Mouse (Mus musculus) limb, embryonic 14.5 days (tissue): ENCODE data around the gene Nol3. TPM values are rescaled to one million over a fixed set of nuclear protein-coding genes. Genes with fewer than 3 reads are reported as not detected.

Experiments
- ATAC-seq: fragments of 200-750 bp; cut with Nextera tagmentation; 2 replicates; pipeline ENCODE4 v1.8.0; 2017; ENCODE audit warnings: low read depth, moderate number of reproducible peaks, moderate TSS enrichment; ENCODE audit not compliant: low FRiP score
- DNase-seq: peaks from one replicate; pipeline ENCODE4 v3.0.0-alpha.2; 2015; ENCODE audit warnings: low spot score
- H3K27ac ChIP-seq: fragments of 300-500 bp; sonication (generic); replicated peaks from 2 replicates; pipeline ENCODE4 v1.5.1; 2014; ENCODE audit warnings: low read depth, mild to moderate bottlenecking, low read length, moderate library complexity, mixed read lengths
- H3K27me3 ChIP-seq: fragments of 300-500 bp; sonication (generic); 2 replicates; pipeline ENCODE4 v1.6.1; 2014; ENCODE audit warnings: low read length, mixed read lengths; ENCODE audit not compliant: control insufficient read depth, insufficient read depth
- H3K36me3 ChIP-seq: fragments of 300-500 bp; sonication (generic); 2 replicates; pipeline ENCODE4 v1.6.1; 2014; ENCODE audit warnings: mild to moderate bottlenecking, low read length, moderate library complexity, mixed read lengths; ENCODE audit not compliant: control insufficient read depth, insufficient read depth
- H3K4me1 ChIP-seq: fragments of 300-500 bp; sonication (generic); 2 replicates; pipeline ENCODE4 v1.6.1; 2014; ENCODE audit warnings: antibody characterized with exemption, low read length, mixed read lengths; ENCODE audit not compliant: control insufficient read depth, insufficient read depth
- H3K4me2 ChIP-seq: fragments of 300-500 bp; sonication (generic); replicated peaks from 2 replicates; pipeline ENCODE4 v1.6.1; 2014; ENCODE audit warnings: low read depth, mild to moderate bottlenecking, low read length, moderate library complexity; ENCODE audit not compliant: severe bottlenecking
- H3K4me3 ChIP-seq: fragments of 300-500 bp; sonication (generic); replicated peaks from 2 replicates; pipeline ENCODE4 v1.5.1; 2014; ENCODE audit warnings: low read length
- H3K9ac ChIP-seq: fragments of 300-500 bp; sonication (generic); 2 replicates; pipeline ENCODE4 v1.6.1; 2014; ENCODE audit warnings: mild to moderate bottlenecking, low read depth, low read length, moderate library complexity; ENCODE audit not compliant: severe bottlenecking
- H3K9me3 ChIP-seq: fragments of 300-500 bp; sonication (generic); 2 replicates; pipeline ENCODE4 v1.6.1; 2016; ENCODE audit warnings: low read length; ENCODE audit not compliant: control insufficient read depth
- POLR2A ChIP-seq: fragments of 200-500 bp; IDR thresholded peaks from 2 replicates; pipeline ENCODE4 v1.8.0; 2012; ENCODE audit warnings: inconsistent platforms, mild to moderate bottlenecking, moderate library complexity, borderline replicate concordance; ENCODE audit not compliant: insufficient read depth, insufficient read length; ENCODE audit errors: extremely low read depth
- WGBS: fragments of 180-500 bp; shearing (Covaris S2); extraction: QIAGEN DNeasy Blood & Tissue Kit; methylation state at CpG from one replicate; pipeline ENCODE4 v1.1.7; 2014; 5-methylcytosine and 5-hydroxymethylcytosine counted together
- polyA plus RNA-seq, 2 experiments: library from polyadenylated mRNA; depleted of rRNA in 1 of 2; stranded (reverse) in 1 of 2; unstranded in 1 of 2; fragments of >200 nt; fragmentation: Nextera tagmentation in 1 of 2; extraction: Ambion mirVana in 1 of 2; gene quantifications; 2 replicates each; pipeline versions ENCODE4 v1.2.1 to v1.2.3; 2012 to 2014

Nol3 gene
- polyA plus RNA-seq, 2 experiments: 2.3 to 3.3 TPM

DNA sequence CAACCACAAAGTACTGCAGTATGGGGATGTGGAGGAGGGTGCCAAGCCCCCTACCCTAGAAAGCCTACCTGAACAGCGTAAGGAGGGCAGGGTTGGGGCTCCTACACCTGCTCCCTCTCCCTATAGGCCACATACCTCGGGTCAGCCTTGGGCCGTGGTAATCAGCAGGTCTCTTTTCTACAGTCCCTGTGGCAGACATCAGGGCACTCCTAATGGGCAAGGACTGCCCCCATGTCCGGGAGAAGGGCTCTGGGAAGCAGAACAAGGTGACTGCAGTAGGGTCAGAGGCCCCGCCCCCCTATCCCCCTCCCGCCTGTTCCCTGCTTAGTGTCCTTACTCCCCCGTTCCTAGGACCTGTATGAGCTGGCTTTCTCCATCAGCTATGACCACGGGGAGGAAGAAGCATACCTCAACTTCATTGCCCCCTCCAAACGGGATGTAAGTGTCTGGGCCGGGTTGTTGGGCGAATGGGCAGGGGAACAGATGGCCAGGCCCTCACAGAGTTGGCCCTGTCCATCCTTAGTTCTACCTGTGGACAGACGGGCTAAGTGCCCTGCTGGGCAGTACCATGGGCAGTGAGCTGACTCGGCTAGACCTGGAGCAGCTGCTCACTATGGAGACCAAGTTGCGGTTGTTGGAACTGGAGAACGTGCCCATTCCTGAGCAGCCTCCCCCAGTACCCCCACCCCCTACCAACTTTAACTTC is 33.4 kb downstream of the Nol3 start:
- peaks cover 18% of the 10 kb centered on the region for H3K4me1 ChIP-seq
- ATAC-seq (no peak), DNase-seq (no peak)
- no peak overlapping the region for H3K9ac ChIP-seq
- no peak overlapping the region for H3K27ac ChIP-seq
- WGBS: 79% methylated on average over 15 of the region's 15 CpGs
- no peak for TF ChIP-seq POLR2A
- H3K4me2 ChIP-seq: no peak overlapping the region
- H3K9me3 ChIP-seq: no peaks in the 10 kb centered on the region
- H3K36me3 ChIP-seq: peaks cover 58% of the 10 kb centered on the region
- H3K4me3 ChIP-seq: no peak overlapping the region
- no peaks in the 10 kb centered on the region for H3K27me3 ChIP-seq

- H3K36me3 ChIP-seq: peaks cover 55% of the 10 kb centered on the region
- no peaks in the 10 kb centered on the region for H3K27me3 ChIP-seq
- TF ChIP-seq POLR2A: no peak
- H3K9me3 ChIP-seq: no peaks in the 10 kb centered on the region
- ATAC-seq (no peak), DNase-seq (no peak)
- H3K27ac ChIP-seq: no peak overlapping the region
- H3K9ac ChIP-seq: no peak overlapping the region
- H3K4me1 ChIP-seq: peaks cover 12% of the 10 kb centered on the region
- H3K4me3 ChIP-seq: no peak overlapping the region
- H3K4me2 ChIP-seq: no peak overlapping the region
- 81% methylated on average over 8 of the region's 8 CpGs for WGBS
Measured at GRCm38 (mm10) chr8:105310118-105310517, 34.2 kb downstream of the Nol3 start.

DNA sequence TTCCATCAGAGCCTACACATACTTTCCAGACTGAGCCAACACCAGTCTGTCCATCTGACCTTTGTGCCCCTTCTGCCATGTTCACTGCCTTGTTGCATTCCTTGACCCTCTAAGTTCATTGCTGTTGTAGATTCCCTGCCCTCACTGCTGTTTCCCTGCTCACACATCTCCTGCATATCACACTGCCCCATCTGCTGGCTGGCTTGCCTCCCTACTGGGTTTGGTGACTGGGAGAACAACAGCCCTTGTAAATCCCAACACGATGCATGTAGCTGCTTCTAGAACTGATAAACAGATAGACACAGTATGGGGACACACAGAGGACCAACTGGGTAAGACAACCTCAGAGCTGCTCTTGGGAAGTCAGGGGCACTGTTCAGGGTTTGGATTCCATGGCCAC is 35.8 kb downstream of the Nol3 start:
- no peaks in the 10 kb centered on the region for H3K27me3 ChIP-seq
- 85% methylated on average over 1 of the region's 1 CpGs for WGBS

DNA sequence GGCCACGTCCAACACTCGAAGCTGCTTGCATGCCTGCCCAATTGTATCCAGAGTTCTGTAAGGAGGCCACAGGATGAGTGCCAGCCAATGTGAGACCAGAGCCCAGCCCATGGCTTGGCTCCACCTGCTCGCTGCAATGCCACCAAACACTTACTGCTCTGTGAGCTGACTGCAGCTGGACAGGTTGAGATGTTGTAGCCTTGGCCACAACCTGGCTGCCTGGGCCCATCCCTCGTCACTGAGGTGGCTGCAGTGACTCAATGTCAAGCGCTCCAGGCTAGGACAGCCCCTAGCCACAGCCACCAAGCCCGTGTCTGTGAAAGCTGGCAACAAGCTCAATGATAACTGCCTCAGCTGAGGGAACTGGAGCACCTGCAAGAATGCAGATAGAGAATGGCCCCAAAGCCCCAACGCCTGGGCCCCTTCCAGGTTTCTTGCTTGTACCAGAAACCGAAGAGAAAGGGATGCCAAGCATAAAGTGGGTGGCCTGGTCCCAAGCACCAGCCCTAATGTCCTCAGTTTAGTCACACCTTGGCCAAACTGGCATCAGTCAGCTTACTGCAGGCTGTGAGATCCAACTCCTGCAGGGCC is 37.0 kb downstream of the Nol3 start:
- Histone ChIP-seq H3K9ac (no peak overlapping the region), H3K4me3 (no peak overlapping the region), H3K4me2 (no peak overlapping the region), H3K36me3 (peaks cover 60% of the 10 kb centered on the region), H3K9me3 (no peaks in the 10 kb centered on the region), H3K27me3 (no peaks in the 10 kb centered on the region), H3K4me1 (no peaks in the 10 kb centered on the region), H3K27ac (no peak overlapping the region)
- no peak for ATAC-seq
- TF ChIP-seq POLR2A: no peak
- WGBS: 86% methylated on average over 8 of the region's 8 CpGs
- DNase-seq: no peak

More for the DNA sequence above, 35.8 kb downstream of the Nol3 start:
- peaks cover 66% of the 10 kb centered on the region for H3K36me3 ChIP-seq
- no peaks in the 10 kb centered on the region for H3K4me1 ChIP-seq
- no peak overlapping the region for H3K9ac ChIP-seq
- ATAC-seq: no peak
- no peaks in the 10 kb centered on the region for H3K9me3 ChIP-seq
- H3K4me3 ChIP-seq: no peak overlapping the region
- no peak overlapping the region for H3K4me2 ChIP-seq
- H3K27ac ChIP-seq: no peak overlapping the region
- no peak for DNase-seq
- no peak for TF ChIP-seq POLR2A

GRCm38 (mm10) chr8:105313622-105314402 is 37.9 kb downstream of the Nol3 start:
- Histone ChIP-seq H3K4me1 (no peaks in the 10 kb centered on the region), H3K27ac (no peak overlapping the region), H3K4me3 (no peak overlapping the region), H3K4me2 (no peak overlapping the region), H3K9me3 (no peaks in the 10 kb centered on the region), H3K9ac (no peak overlapping the region), H3K36me3 (peaks cover 60% of the 10 kb centered on the region), H3K27me3 (no peaks in the 10 kb centered on the region)
- WGBS: 80% methylated on average over 9 of the region's 9 CpGs
- TF ChIP-seq POLR2A: no peak
- ATAC-seq: no peak
- no peak for DNase-seq
